Mouse (Mus musculus) liver, postnatal 0 days (tissue): Measurements from ENCODE around the gene Wwc1.

Experiments
- CTCF ChIP-seq: sonication (generic); IDR thresholded peaks from 2 replicates; pipeline ENCODE4 v1.5.1; 2016; ENCODE audit warnings: antibody characterized with exemption, low read depth
- EP300 ChIP-seq: IDR thresholded peaks from 2 replicates; pipeline ENCODE4 v1.6.1; 2016; ENCODE audit warnings: antibody characterized with exemption, low read depth, mild to moderate bottlenecking

DNA sequence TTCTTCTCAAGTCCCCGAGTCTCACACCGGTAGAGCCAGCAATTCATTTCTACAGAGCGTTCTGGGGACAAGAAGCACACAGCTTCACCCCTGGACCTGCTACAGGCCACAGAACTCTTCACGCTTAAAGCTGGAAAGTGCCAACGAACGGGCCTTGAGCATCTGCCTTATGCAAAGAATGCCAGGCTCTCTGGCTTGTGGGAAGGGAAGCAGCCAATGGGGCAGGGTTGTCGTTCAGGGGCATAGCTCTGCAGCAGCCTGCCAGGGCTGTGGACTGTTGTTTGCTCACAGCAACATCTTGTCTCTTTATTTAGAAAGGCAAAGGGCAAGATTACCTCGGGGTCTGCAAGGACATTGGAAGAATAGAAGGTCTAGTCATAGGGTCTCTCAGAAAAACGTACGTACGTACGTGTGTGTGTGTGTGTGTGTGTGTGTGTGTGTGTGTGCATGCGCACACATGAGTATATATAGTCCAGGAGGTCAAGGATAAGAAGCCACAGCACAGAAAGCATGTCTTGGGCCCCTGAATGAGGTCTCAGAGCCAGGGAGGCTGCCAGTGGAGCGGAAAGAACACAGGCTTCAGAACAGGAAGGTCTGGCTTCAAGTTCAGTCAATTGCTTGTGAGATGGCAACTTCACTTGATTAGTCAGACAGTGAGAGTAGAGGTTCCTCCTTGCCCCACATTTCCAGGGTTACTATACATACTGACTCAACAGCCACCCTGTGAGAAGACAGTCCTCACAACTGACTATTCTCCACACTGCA lies 48.0 kb downstream of the Wwc1 start:
- TF ChIP-seq CTCF (no peak), EP300 (no peak)
